Mouse (Mus musculus) brain, embryonic 14.5 days (tissue): ENCODE results near the gene Bola3. TPM values are rescaled to one million over a fixed set of nuclear protein-coding genes. Genes with fewer than 3 reads are reported as not detected.

Experiments used
- DNase-seq: peaks from one replicate; pipeline ENCODE4 v3.0.0-alpha.2; 2011; ENCODE audit warnings: low read depth
- CTCF ChIP-seq: fragments of 200-500 bp; IDR thresholded peaks from 2 replicates; pipeline ENCODE4 v1.5.1; 2012; ENCODE audit warnings: inconsistent platforms, mild to moderate bottlenecking, moderate library complexity, borderline replicate concordance; ENCODE audit not compliant: insufficient read depth, insufficient read length; ENCODE audit errors: extremely low read depth
- POLR2A ChIP-seq: fragments of 200-500 bp; IDR thresholded peaks from 2 replicates; pipeline ENCODE4 v1.6.1; 2012; ENCODE audit warnings: mild to moderate bottlenecking, inconsistent platforms, borderline replicate concordance; ENCODE audit not compliant: poor library complexity, insufficient read depth, insufficient read length, severe bottlenecking; ENCODE audit errors: extremely low read depth
- polyA plus RNA-seq: library from polyadenylated mRNA; depleted of rRNA; stranded (reverse); fragments of >200 nt; gene quantifications from 2 replicates; pipeline ENCODE4 v1.2.3, GENCODE M21; 2012; rRNA removed

The Bola3 gene
- 18.9 and 28.5 TPM in 2 replicates for polyA plus RNA-seq

DNA sequence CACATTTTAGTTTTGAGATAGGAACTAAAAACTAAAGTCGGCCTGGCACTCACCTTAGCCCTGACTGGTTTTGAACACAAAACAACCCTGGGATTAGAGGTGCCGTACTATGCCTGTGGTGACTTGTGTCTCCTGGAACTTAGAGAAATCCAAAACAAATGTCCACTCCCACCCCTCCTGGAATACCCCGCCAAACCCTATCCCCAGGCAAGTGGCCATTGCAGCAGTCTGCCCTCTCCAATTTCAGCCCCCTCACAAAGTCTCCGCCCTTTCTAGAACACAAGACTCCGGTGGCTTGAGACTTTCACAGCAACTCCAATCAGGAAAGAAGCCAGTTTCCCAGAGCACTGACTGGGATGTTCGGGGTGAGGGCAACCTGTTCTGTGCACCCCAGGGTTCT, at the start of gene Bola3:
Bola3 (plus strand) TSS at position 275 of the 400 bp plus-strand sequence.
- TF ChIP-seq POLR2A (no peak), CTCF (no peak)
- no peak for DNase-seq

DNA sequence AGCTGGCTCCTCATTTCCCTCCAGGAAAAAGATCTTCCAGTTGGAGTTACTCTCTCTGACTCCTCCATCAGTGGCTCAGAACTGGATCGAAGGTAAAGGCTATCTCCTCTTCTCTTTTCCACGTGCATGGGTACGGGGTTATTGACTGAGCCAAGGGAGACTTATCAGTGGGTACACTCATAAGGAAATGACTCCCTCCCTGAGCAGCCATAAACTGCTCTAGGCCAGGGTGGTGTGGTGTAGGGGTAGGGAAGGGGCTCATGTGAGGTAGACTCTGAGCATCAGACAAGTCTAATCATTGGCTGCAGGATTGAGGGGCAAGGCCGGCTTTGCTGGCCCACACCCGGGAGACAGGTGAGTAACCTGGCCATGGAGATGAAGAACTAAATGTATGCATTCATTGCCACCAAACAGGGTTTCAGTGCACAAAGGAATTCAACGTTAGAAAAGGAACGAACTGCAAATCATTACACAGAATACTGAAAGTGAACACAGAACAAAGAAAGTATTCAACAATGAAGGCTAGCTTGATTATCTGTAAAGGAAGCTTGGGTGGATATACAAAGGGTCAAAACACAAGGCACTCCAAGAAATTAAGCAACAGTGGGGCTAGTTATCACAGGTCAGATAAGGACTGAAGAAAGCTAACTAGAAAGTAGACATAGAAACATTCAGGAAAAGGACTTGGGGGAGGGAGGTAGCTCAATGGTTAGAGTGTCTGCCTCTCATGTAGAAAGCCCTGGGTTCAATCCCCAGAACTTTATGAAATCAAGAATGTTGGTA, 48.3 kb upstream of the Bola3 start:
- no peak for DNase-seq
- TF ChIP-seq CTCF (no peak), POLR2A (no peak)

DNA sequence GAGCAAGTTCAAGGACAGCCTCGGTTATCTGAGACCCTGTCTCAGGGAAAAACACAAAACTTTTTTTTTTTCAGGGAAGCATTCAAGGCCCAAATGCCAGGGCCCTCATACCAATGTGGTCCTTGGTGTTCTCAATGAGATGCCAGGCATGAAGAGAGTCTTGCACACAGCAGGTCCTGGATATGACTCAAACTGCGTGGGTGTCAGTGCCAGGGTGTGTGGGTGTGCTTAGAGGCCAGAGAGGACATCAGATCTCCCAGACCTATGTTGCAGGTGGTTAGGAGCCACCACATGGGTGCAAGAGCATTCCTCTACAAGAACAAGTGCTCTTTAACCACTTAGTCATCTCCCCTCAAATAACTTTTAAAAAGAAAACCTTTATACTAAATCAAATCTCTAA, 47.7 kb upstream of the Bola3 start:
- no peak for DNase-seq
- TF ChIP-seq CTCF (no peak), POLR2A (no peak)

DNA sequence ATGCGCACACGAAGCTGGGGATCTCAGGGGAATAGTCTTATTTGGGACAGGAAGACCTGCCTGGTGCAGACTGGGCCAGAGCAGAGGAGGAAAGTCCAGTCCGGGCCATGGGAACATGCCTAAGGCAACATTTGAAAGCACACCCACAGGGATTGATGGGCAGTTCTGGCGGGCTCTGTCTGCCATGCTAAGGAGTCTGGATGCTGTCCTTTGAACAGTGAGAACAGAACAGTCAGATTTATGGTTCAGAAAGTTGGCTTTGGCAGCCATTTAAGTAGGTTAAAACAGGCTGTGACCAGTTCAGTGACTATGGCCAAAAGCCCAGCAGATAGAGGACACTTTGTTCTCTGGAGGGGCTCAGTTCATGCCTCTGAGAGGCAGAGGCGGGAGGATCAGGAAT, 46.7 kb upstream of the Bola3 start:
- DNase-seq = no peak
- TF ChIP-seq POLR2A = no peak
- TF ChIP-seq CTCF = no peak

DNA sequence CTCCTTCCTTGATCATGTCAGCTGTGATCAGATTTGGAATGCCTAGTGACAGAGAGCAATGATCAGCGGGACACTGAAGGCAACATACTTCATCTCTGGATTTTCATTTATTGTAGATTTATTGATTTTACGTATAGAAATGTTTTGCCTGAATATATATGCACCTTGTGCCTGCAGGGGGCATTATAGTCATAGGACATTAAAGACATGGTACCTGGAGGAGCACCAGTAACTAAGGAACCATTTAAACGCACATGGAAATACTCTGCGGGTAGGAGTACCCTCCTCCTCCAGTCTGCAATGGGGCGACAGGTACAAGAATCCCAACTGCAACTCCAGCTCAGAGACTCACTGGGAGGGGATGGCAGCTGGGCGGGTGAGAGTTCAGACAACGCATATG, 39.9 kb upstream of the Bola3 start:
- no peak for TF ChIP-seq CTCF
- TF ChIP-seq POLR2A = no peak

DNA sequence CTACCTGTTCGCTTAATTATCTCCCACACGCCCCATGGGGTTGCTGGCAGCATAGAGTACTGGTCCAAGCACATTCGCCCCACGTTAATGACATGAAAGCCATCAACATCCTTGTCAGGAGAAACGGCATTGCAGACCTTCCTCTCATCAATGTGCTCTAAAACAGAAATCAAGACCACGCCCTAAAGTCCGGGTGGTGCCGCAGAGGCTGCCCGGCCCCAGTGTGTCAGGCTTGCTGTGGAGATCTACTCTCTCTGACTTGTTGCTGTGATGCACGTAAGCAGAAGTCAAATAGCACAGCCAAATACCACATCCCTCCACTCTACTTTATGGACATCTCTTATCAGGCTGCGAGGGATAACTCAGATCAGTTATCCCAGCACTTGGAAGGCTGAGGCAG, 37.7 kb upstream of the Bola3 start:
- TF ChIP-seq CTCF (no peak), POLR2A (no peak)
- no peak for DNase-seq

More for the DNA sequence above, 39.9 kb upstream of the Bola3 start:
- no peak for DNase-seq

DNA sequence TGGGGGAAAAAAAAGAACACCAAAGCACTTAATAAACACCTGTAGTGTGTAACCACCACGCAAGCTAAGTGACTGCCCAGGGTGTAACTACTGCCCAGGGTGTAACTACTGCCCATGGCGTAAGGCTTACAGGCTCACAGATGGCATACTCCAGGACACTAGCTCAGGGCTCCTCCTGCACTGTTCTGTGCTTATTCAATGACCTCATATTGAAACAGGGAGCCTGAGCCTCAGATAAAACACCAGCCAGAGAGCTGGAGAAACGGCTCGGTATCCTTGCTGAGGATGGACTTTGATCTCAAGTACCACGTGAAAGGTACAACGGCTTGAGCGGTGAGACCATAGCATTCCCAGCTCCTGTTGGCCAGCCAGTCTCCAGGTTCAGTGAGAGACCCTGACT, 36.9 kb upstream of the Bola3 start:
- TF ChIP-seq CTCF (no peak), POLR2A (no peak)

DNA sequence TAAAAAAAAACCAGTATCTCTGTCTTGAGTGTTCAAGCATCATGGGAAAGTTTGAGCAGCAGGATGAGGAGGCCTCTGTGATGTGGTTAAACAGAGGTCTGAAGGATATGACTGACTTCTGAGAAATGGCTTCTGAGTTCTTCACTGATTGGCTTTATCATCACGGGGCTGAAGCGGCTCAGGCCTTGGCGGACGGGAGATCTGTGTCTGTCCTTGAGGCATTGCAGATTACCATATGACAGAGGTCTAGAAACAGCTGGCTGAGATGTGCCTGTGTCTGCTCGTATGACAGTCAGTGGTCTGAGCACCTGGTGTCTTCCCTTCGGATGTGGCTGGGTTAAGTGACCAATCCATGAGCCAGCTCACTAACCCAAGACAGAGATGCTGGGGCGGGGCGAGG, 36.4 kb upstream of the Bola3 start:
- TF ChIP-seq POLR2A = no peak
- no peak for TF ChIP-seq CTCF

More for the DNA sequence above, 36.9 kb upstream of the Bola3 start:
- DNase-seq = no peak

DNA sequence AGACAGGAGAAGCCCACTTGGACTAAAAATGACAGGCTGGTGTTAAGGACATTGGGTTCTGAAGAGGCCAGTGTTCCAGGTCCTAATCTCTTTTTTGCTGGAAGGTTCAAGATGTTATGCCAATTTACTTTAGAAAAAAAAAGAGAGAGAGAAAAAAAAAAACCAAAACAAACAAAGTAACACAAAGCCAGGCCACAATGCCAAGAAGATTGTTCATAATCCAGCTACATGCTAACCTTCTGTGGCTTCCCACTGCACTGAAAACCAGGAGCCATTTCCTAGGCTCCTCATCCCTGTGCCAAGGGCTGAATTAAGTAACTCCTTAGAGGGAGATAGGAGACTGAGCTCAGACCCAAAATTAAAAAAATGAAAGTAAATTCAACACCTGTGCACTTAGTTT, 33.7 kb upstream of the Bola3 start:
- DNase-seq = no peak
- TF ChIP-seq CTCF (no peak), POLR2A (no peak)

More for the DNA sequence above, 36.4 kb upstream of the Bola3 start:
- DNase-seq = no peak

DNA sequence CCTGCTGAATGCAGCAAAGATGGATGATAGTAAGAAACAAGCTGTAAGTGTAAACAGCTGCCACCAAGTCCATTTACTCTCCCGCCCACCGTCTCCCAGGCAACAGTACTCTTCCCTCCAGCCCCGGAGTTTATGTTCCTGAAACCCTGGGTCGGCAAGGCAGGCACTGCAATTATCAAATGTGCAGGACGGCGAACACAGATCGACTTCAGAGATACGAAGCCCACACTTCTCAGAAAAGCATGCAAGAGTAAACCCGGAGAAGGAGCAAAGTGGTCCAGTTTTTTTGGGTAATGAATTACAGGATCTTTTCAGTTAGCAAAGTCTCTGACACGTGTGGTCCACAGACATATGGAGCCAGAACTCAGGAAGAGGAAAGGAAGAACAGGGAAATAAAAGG, 32.9 kb upstream of the Bola3 start:
- DNase-seq = peak; percentile 65

DNA sequence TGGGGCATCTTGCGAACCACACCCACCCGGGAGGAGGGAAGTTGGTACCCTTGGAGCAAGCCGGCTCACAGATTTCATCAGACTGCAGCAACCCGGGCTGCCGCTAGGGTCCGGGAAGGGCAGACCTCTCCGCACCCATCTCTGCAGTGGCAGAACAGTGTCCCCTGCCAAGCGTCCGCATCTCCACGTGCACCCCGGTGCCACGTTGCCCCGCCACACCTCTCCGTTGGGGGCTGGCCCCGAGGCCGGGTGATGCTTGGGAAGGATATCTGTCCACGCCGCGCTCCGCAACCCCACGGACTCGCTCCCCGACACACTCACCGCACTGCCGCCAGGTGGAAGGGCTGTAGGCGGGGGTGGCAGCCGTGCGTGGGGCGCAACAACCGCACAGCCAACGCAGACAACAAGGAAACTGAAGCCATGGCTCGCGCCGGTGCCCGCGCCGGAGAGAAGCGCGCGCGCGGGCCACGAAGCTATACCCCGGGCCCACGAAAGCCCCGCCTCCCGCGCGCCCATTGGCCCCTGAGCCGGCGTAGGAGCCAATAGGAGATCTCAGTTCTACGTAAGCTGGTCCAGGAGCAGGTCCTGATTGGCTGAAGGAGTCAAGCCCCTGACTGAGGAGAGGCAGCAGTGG, 31.7 kb upstream of the Bola3 start:
- peak; percentile 97 for DNase-seq
- TF ChIP-seq CTCF (peak; percentile 82), POLR2A (peak; percentile 81)

More for the DNA sequence above, 32.9 kb upstream of the Bola3 start:
- TF ChIP-seq POLR2A (no peak), CTCF (no peak)

DNA sequence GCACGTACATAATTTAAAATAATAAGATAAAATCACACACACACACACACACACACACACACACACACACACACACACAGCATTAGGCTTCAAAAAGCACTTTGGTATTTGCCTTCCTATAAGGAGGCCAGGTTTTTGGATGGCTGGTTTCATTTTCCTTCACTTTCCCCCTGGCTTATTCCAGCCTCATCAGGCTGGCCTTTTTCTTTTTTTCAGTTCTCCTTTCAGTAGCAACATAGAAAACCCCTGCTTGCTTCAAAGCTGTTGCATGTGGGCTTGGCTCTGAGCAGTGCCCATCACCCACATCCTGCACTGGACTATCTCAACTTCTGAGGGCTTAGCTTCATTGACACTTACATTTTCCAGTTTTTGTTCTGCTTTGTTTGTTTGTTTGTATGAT, 27.0 kb upstream of the Bola3 start:
- DNase-seq = no peak
- no peak for TF ChIP-seq POLR2A
- no peak for TF ChIP-seq CTCF

DNA sequence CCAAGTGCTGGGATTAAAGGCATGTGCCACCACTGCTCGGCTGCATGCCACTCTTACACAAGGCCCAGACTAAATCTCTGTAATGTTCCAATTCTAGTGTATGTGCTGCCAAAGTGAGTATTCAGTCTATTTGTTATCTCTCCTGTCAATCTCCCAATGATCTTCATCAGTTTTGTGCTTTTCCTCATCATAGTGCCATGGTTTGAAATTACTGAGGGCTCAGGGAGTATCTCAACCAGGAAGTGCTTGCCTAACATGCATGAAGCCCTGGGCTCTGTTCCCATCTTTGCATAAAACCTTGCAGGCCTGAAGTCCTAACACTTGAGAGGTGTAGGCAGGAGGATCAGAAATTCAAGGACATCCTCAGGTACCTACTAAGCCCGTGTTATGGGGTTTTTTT, 26.2 kb upstream of the Bola3 start:
- TF ChIP-seq CTCF (no peak), POLR2A (no peak)
- no peak for DNase-seq
